ENCODE assay signal across 8 mouse cellular contexts in genomic region chr1:88277818-88278511, GRCm38 (mm10). TPM values are rescaled to one million over a fixed set of nuclear protein-coding genes. Genes with fewer than 3 reads are reported as not detected.
DNase-seq lines count a peak whose midpoint lies in the region; ATAC-seq and TF ChIP-seq lines count a peak whose summit lies in the region.

No protein-coding gene starts in this region.

- H3K4me3 ChIP-seq in kidney, embryonic 15.5 days (replicated peaks): peak overlapping the region; percentile 50
- peak overlapping the region; percentile 35 to 67 for H3K4me3 ChIP-seq in MEL (ENCODE audit: control insufficient read depth in 1 of 2, insufficient read depth in 1 of 2, low read depth in 2 of 2, low read length in 2 of 2)
- peak overlapping the region; percentile 59 for H3K4me3 ChIP-seq in forebrain, embryonic 11.5 days (ENCODE audit: low read depth, low read length)
- peak overlapping the region; percentile 69 for H3K4me3 ChIP-seq in kidney, postnatal 0 days (replicated peaks; ENCODE audit: low read depth, low read length)
- H3K4me3 ChIP-seq in myocyte: peak overlapping the region; percentile 44

- H3K27me3 ChIP-seq in kidney, embryonic 15.5 days: no peaks in the 10 kb centered on the region
- H3K27me3 ChIP-seq in MEL (ENCODE audit: control insufficient read depth in 1 of 2, insufficient read depth in 2 of 2, low read length in 2 of 2): no peaks in the 10 kb centered on the region
- no peaks in the 10 kb centered on the region for H3K27me3 ChIP-seq in forebrain, embryonic 11.5 days (ENCODE audit: control insufficient read depth, insufficient read depth, low read length)
- no peaks in the 10 kb centered on the region for H3K27me3 ChIP-seq in kidney, postnatal 0 days (ENCODE audit: insufficient read depth, low read length)
- H3K27me3 ChIP-seq in myocyte (ENCODE audit: control insufficient read depth, insufficient read depth, insufficient read length): no peaks in the 10 kb centered on the region

- H3K4me1 ChIP-seq in kidney, embryonic 15.5 days: peaks cover 24% of the 10 kb centered on the region
- H3K4me1 ChIP-seq in MEL (ENCODE audit: control insufficient read depth in 1 of 2, insufficient read depth in 2 of 2, low read length in 2 of 2): peaks cover 3 to 9% of the 10 kb centered on the region in 2 experiments; a peak in 3 of 4 replicates
- H3K4me1 ChIP-seq in forebrain, embryonic 11.5 days (replicated peaks; ENCODE audit: control insufficient read depth, insufficient read depth, low read length): peaks cover 8% of the 10 kb centered on the region
- peaks cover 16% of the 10 kb centered on the region for H3K4me1 ChIP-seq in kidney, postnatal 0 days (replicated peaks; ENCODE audit: insufficient read depth, low read length)

- no peak overlapping the region for H3K27ac ChIP-seq in kidney, embryonic 15.5 days
- H3K27ac ChIP-seq in MEL (ENCODE audit: control insufficient read depth, low read depth, low read length): no peak overlapping the region
- no peak overlapping the region for H3K27ac ChIP-seq in forebrain, embryonic 11.5 days (ENCODE audit: low read depth, low read length)
- peak overlapping the region; percentile 76; the same call in 1 of the 2 replicates for H3K27ac ChIP-seq in kidney, postnatal 0 days

- no peak for TF ChIP-seq CTCF in MEL (IDR thresholded peaks at IDR 0.05 in 2 of 3, conservative IDR thresholded peaks at IDR 0.05 in 1 of 3; ENCODE audit: control insufficient read depth in 1 of 3, insufficient read depth in 1 of 3, low read depth in 2 of 3, low read length in 3 of 3, poor library complexity in 1 of 3, severe bottlenecking in 1 of 3)
- no peak for TF ChIP-seq CTCF in kidney, postnatal 0 days (IDR thresholded peaks at IDR 0.05; ENCODE audit: low read depth)

- no peak; the same call in 1 of the 2 replicates for ATAC-seq in kidney, embryonic 15.5 days (replicated peaks; ENCODE audit: low FRiP score)
- peak; percentile 6 for ATAC-seq in forebrain, embryonic 11.5 days (replicated peaks; ENCODE audit: low FRiP score)
- ATAC-seq in kidney, postnatal 0 days (replicated peaks; ENCODE audit: low FRiP score, low read depth): no peak
- no peak for ATAC-seq in megakaryocyte-erythroid progenitor cell, adult 5-6 weeks (replicated peaks; ENCODE audit: low FRiP score, low TSS enrichment, poor library complexity, severe bottlenecking)

- H3K9me3 ChIP-seq in kidney, embryonic 15.5 days (replicated peaks): no peaks in the 10 kb centered on the region
- H3K9me3 ChIP-seq in MEL (replicated peaks; ENCODE audit: insufficient read depth, low read length): no peaks in the 10 kb centered on the region
- peaks cover 18% of the 10 kb centered on the region for H3K9me3 ChIP-seq in forebrain, embryonic 11.5 days (ENCODE audit: control insufficient read depth, low read length)
- no peaks in the 10 kb centered on the region for H3K9me3 ChIP-seq in kidney, postnatal 0 days (replicated peaks; ENCODE audit: low read length)

- 69% methylated on average over 18 of the region's 18 CpGs for WGBS in kidney, embryonic 15.5 days
- WGBS in forebrain, embryonic 11.5 days: 67% methylated on average over 18 of the region's 18 CpGs
- 66% methylated on average over 18 of the region's 18 CpGs for WGBS in kidney, postnatal 0 days

- DNase-seq in kidney, postnatal 10 days: no peak
- peak; percentile 55 for DNase-seq in MEL (ENCODE audit: low read depth, low spot score)
- DNase-seq in forebrain, embryonic 11.5 days (ENCODE audit: low spot score): peak; percentile 80
- DNase-seq in kidney, postnatal 0 days (ENCODE audit: low spot score): no peak
- DNase-seq in c-Kit-positive CD71-positive TER-119-positive erythroid progenitor cells, embryonic 14.5 days (ENCODE audit: low spot score): no peak

- H3K79me2 ChIP-seq in MEL (ENCODE audit: control insufficient read depth, insufficient read depth, low read length, poor library complexity): peaks cover 36% of the 10 kb centered on the region
- peaks cover 38% of the 10 kb centered on the region for H3K79me2 ChIP-seq in myocyte (ENCODE audit: control insufficient read depth, insufficient read depth)

- TF ChIP-seq POLR2A in MEL (IDR thresholded peaks at IDR 0.05; ENCODE audit: control insufficient read depth in 1 of 2, insufficient read depth in 1 of 2, low read depth in 1 of 2, low read length in 2 of 2, poor library complexity in 1 of 2): no peak
- TF ChIP-seq POLR2A in myocyte (IDR thresholded peaks at IDR 0.05; ENCODE audit: insufficient read length, low read depth): no peak

- H3K4me2 ChIP-seq in kidney, embryonic 15.5 days: peak overlapping the region; percentile 60
- H3K4me2 ChIP-seq in forebrain, embryonic 11.5 days (ENCODE audit: low read depth, low read length, severe bottlenecking): peak overlapping the region; percentile 54
- peak overlapping the region; percentile 63 for H3K4me2 ChIP-seq in kidney, postnatal 0 days (ENCODE audit: low read length)
- peak overlapping the region; percentile 57 for H3K4me2 ChIP-seq in myocyte (ENCODE audit: low read depth)

- TF ChIP-seq EP300 in MEL (IDR thresholded peaks at IDR 0.05; ENCODE audit: low read depth in 1 of 2, low read length in 2 of 2): no peak

- H3ac ChIP-seq in myocyte (ENCODE audit: control insufficient read depth, insufficient read length): peak overlapping the region; percentile 1

- H3K9ac ChIP-seq in kidney, embryonic 15.5 days: peak overlapping the region; percentile 67
- peak overlapping the region; percentile 46 for H3K9ac ChIP-seq in MEL (ENCODE audit: control insufficient read depth, low read depth, low read length, poor library complexity, severe bottlenecking)
- H3K9ac ChIP-seq in forebrain, embryonic 11.5 days (ENCODE audit: low read length): peak overlapping the region; percentile 84
- H3K9ac ChIP-seq in kidney, postnatal 0 days (ENCODE audit: low read depth, low read length): peak overlapping the region; percentile 76

- TF ChIP-seq RAD21 in MEL (IDR thresholded peaks at IDR 0.05; ENCODE audit: low read depth, low read length): no peak

- peaks cover 30% of the 10 kb centered on the region for H3K36me3 ChIP-seq in kidney, embryonic 15.5 days
- H3K36me3 ChIP-seq in MEL (ENCODE audit: control insufficient read depth in 1 of 2, insufficient read depth in 2 of 2, low read length in 2 of 2) (peaks cover 15 to 16% of the 10 kb centered on the region in 2 experiments), myocyte (ENCODE audit: control insufficient read depth, insufficient read depth) (peaks cover 16% of the 10 kb centered on the region)
- peaks cover 13% of the 10 kb centered on the region for H3K36me3 ChIP-seq in forebrain, embryonic 11.5 days (ENCODE audit: control insufficient read depth, insufficient read depth, low read length)
- H3K36me3 ChIP-seq in kidney, postnatal 0 days (ENCODE audit: insufficient read depth, low read length): peaks cover 17% of the 10 kb centered on the region

TF ChIP-seq in MEL, 35 proteins besides CTCF, POLR2A, EP300 and RAD21:
- TF ChIP-seq NELFE (IDR thresholded peaks at IDR 0.05; ENCODE audit: low read depth, low read length) (no peak), GATA1 (IDR thresholded peaks at IDR 0.05; ENCODE audit: low read depth, low read length) (peak; percentile 71)

TF ChIP-seq in myocyte, 11 proteins besides CTCF, POLR2A, EP300 and RAD21:
- TF ChIP-seq CEBPB (IDR thresholded peaks at IDR 0.05; ENCODE audit: insufficient read depth, poor library complexity, severe bottlenecking) (no peak), REST (IDR thresholded peaks at IDR 0.05; ENCODE audit: insufficient read depth, insufficient read length) (no peak), TCF3 (IDR thresholded peaks at IDR 0.05; ENCODE audit: insufficient read length, low read depth) (no peak), USF1 (IDR thresholded peaks at IDR 0.05; ENCODE audit: low read depth) (no peak), MAX (IDR thresholded peaks at IDR 0.05; ENCODE audit: low read depth) (no peak), POLR2AphosphoS2 (IDR thresholded peaks at IDR 0.05; ENCODE audit: insufficient read length, low read depth) (no peak)

RNA-seq across cellular contexts. Expression of gene Trpm8, which starts 0.5 kb away (rescaled TPM):
- not detected in 2 replicates for polyA plus RNA-seq in kidney, embryonic 15.5 days (2015; fragmentation: Nextera tagmentation; extraction: Ambion mirVana)
- total RNA-seq in MEL (2012; rRNA removed): not detected in 2 replicates
- polyA plus RNA-seq in MEL (2012; ENCODE audit: insufficient read depth in 1 of 2, insufficient read length in 2 of 2, low read depth in 1 of 2, low replicate concordance in 2 of 2, missing spikeins in 1 of 2) (not detected), myocyte (2012; fragmentation: generic; extraction: Trizol) (0.02 TPM)
- not detected in 2 replicates for polyA plus RNA-seq in forebrain, embryonic 11.5 days (2014; fragmentation: Nextera tagmentation; extraction: Ambion mirVana)
- not detected in 2 replicates for polyA plus RNA-seq in kidney, postnatal 0 days (2015; fragmentation: Nextera tagmentation; extraction: Ambion mirVana)
- total RNA-seq in megakaryocyte-erythroid progenitor cell, adult 5-6 weeks (2014; fragmentation: Nextera tagmentation): not detected in 2 replicates
- total RNA-seq in megakaryocyte-erythroid progenitor cell, adult 5-6 weeks (2017): not detected in 2 replicates

RNA-seq across cellular contexts. Expression of gene Hjurp, which starts 0.5 kb away (rescaled TPM):
- 162 and 175 TPM in 2 replicates for polyA plus RNA-seq in kidney, embryonic 15.5 days (2015; fragmentation: Nextera tagmentation; extraction: Ambion mirVana)
- total RNA-seq in MEL (2012; rRNA removed): 58.6 and 59.4 TPM in 2 replicates
- polyA plus RNA-seq in MEL (2012; ENCODE audit: insufficient read depth in 1 of 2, insufficient read length in 2 of 2, low read depth in 1 of 2, low replicate concordance in 2 of 2, missing spikeins in 1 of 2): 100 to 1,000 TPM in 1 of 2 experiments, 10 to 100 TPM in 1; 76.3 to 103 TPM
- polyA plus RNA-seq in forebrain, embryonic 11.5 days (2014; fragmentation: Nextera tagmentation; extraction: Ambion mirVana): 221 and 223 TPM in 2 replicates
- 56.3 and 62.7 TPM in 2 replicates for polyA plus RNA-seq in kidney, postnatal 0 days (2015; fragmentation: Nextera tagmentation; extraction: Ambion mirVana)
- 37.7 TPM for polyA plus RNA-seq in myocyte (2012; fragmentation: generic; extraction: Trizol)
- 203 and 209 TPM in 2 replicates for total RNA-seq in megakaryocyte-erythroid progenitor cell, adult 5-6 weeks (2014; fragmentation: Nextera tagmentation)
- 173 and 190 TPM in 2 replicates for total RNA-seq in megakaryocyte-erythroid progenitor cell, adult 5-6 weeks (2017)

RNA-seq across cellular contexts. Expression of gene Mroh2a, which starts 51.2 kb away (rescaled TPM):
- 1.3 and 1.8 TPM in 2 replicates for polyA plus RNA-seq in kidney, embryonic 15.5 days (2015; fragmentation: Nextera tagmentation; extraction: Ambion mirVana)
- total RNA-seq in MEL (2012; rRNA removed): 0.20 and 0.27 TPM in 2 replicates
- 1 to 10 TPM in 1 of 2 experiments, not detected in 1; 2.5 TPM for polyA plus RNA-seq in MEL (2012; ENCODE audit: insufficient read depth in 1 of 2, insufficient read length in 2 of 2, low read depth in 1 of 2, low replicate concordance in 2 of 2, missing spikeins in 1 of 2)
- polyA plus RNA-seq in forebrain, embryonic 11.5 days (2014; fragmentation: Nextera tagmentation; extraction: Ambion mirVana): 2.5 and 3.0 TPM in 2 replicates
- polyA plus RNA-seq in kidney, postnatal 0 days (2015; fragmentation: Nextera tagmentation; extraction: Ambion mirVana): 0.60 and 0.66 TPM in 2 replicates
- polyA plus RNA-seq in myocyte (2012; fragmentation: generic; extraction: Trizol): 1.4 TPM
- total RNA-seq in megakaryocyte-erythroid progenitor cell, adult 5-6 weeks (2014; fragmentation: Nextera tagmentation): 0.25 TPM in 1 of 2 replicates, not detected in the other
- total RNA-seq in megakaryocyte-erythroid progenitor cell, adult 5-6 weeks (2017): 0.05 and 1.9 TPM in 2 replicates

Comparison
In these comparisons a context has a peak if more than half of its experiments do, and no peak if none do; other contexts are left out.
1. DNase-seq: peak in MEL (single experiment) and forebrain, embryonic 11.5 days (single experiment); none in kidney, postnatal 10 days (single experiment), kidney, postnatal 0 days (single experiment) and c-Kit-positive CD71-positive TER-119-positive erythroid progenitor cells, embryonic 14.5 days (single experiment).
2. Peak in every context shown above with its lines, with median percentiles within 50 percentile points of each other: H3K4me2 ChIP-seq, H3K4me3 ChIP-seq and H3K9ac ChIP-seq.